Mouse (Mus musculus) CD8-positive naive resting alpha-beta T cell, adult 57 days (primary cell): ENCODE measurements around the gene Rnase1. TPM values are rescaled to one million over a fixed set of nuclear protein-coding genes. Genes with fewer than 3 reads are reported as not detected.

Experiments
- total RNA-seq: library from RNA; stranded (reverse); gene quantifications from one replicate; pipeline ENCODE4 v1.2.4, GENCODE M21; 2023

Rnase1 gene
- 3.2 TPM for total RNA-seq

DNA sequence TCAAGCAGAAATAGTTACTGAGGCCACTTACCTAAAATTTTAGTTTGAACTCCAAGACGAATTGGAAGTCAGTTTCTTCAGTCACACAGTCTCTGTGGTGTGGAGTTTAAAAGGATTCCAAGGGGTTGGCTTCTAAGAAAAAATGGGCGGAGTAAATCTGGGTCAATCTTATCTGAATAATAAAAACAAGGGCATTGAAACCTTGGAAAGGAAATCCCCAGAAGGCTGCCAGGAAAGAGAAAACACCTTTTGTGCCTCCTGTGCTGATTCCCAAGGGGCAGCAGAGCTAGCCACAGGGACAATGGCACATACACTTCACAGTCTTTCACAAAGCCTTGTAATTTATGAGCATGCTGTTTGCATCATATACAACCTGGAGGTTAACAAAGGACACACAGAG is at the start of gene Rnase1:
Gene Rnase1, minus strand, starts transcription at position 101 of the 400 bp plus-strand sequence.

DNA sequence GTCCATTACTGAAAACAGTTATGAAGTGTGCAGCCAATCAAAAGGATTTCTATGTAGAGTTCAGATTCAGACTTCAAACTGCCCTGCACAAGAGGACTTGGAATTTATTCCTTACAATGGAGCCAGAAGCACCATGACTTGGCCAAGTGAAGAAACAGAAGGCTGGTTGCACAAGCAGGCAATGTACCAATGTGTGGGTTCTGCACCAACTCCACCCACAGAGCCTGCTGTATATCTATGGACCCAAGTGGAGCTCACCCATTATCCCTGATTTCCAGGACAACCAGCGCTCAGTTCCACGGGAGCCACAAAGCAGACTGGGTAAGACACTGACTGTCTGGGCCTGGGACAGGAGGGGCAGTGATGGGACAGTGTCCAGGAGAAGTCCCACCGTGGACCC is 15.4 kb upstream of the Rnase1 start, which contains the start of gene Rnase2b:
Gene Rnase2b, plus strand, starts transcription at position 285 of the 400 bp plus-strand sequence.

GRCm38 (mm10) chr14:51113916-51114560 is 32.5 kb downstream of the Rnase1 start, which contains the start of gene Eddm3b:
Gene Eddm3b (plus strand): TSS chr14:51114426.

Other genes starting within 250 kb of the Rnase1 start
- gene Klhl33, start 249.3 kb downstream of the Rnase1 start, total RNA-seq = not detected
- 35.4 TPM for gene Osgep, start 221.9 kb downstream of the Rnase1 start, total RNA-seq
- 43.6 TPM for gene Apex1, start 221.8 kb downstream of the Rnase1 start, total RNA-seq
- gene Pip4p1, start 215.9 kb downstream of the Rnase1 start, total RNA-seq = 86.2 TPM
- gene Pnp, start 215.7 kb downstream of the Rnase1 start, total RNA-seq = 32.1 TPM
- 23.6 TPM for gene Gm49342, start 202.3 kb downstream of the Rnase1 start, total RNA-seq
- 0.58 TPM for gene Pnp2, start 190.8 kb downstream of the Rnase1 start, total RNA-seq
- not detected for gene Rnase10, start 139.0 kb downstream of the Rnase1 start, total RNA-seq
- not detected for gene Rnase9, start 104.9 kb downstream of the Rnase1 start, total RNA-seq
- not detected for gene Rnase11, start 96.6 kb downstream of the Rnase1 start, total RNA-seq
- gene Rnase12, start 89.1 kb downstream of the Rnase1 start, total RNA-seq = not detected
- gene Olfr750, start 72.3 kb downstream of the Rnase1 start, total RNA-seq = not detected
- 0.37 TPM for gene Rnase4, start 55.7 kb downstream of the Rnase1 start, total RNA-seq
- gene Ang, start 55.6 kb downstream of the Rnase1 start, total RNA-seq = 0.77 TPM
- gene Eddm3b, start 32.4 kb downstream of the Rnase1 start, total RNA-seq = not detected
- 10.3 TPM for gene Rnase6, start 22.9 kb downstream of the Rnase1 start, total RNA-seq
- not detected for gene Rnase2b, start 15.5 kb upstream of the Rnase1 start, total RNA-seq
- gene Ang2, start 52.4 kb upstream of the Rnase1 start, total RNA-seq = not detected
- not detected for gene Ear14, start 56.6 kb upstream of the Rnase1 start, total RNA-seq
- gene Rnase2a, start 109.3 kb upstream of the Rnase1 start, total RNA-seq = not detected
- gene Gm7247, start 215.0 kb upstream of the Rnase1 start, total RNA-seq = not detected